Mouse (Mus musculus) left cerebral cortex, postnatal 25 days (tissue): ENCODE results near the gene Taf3. TPM values are rescaled to one million over a fixed set of nuclear protein-coding genes. Genes with fewer than 3 reads are reported as not detected.

Experiments
- DNase-seq, 2 experiments: peaks; one replicate each; pipeline ENCODE4 v3.0.0; 2022; ENCODE audit warnings: low spot score in 2 of 2, mixed read lengths in 1 of 2
- intact Hi-C: fragments of 180-260 bp; cut with DNase I; formaldehyde crosslinking; loops from one replicate; pipeline ENCODE4 v1.15.1; 2025
- total RNA-seq, 2 experiments: library from RNA; stranded (reverse); gene quantifications; 2 replicates each; pipeline ENCODE4 v1.2.3; 2021

Taf3 gene
- total RNA-seq = 10 to 100 TPM; 14.6 to 15.2 TPM

DNA sequence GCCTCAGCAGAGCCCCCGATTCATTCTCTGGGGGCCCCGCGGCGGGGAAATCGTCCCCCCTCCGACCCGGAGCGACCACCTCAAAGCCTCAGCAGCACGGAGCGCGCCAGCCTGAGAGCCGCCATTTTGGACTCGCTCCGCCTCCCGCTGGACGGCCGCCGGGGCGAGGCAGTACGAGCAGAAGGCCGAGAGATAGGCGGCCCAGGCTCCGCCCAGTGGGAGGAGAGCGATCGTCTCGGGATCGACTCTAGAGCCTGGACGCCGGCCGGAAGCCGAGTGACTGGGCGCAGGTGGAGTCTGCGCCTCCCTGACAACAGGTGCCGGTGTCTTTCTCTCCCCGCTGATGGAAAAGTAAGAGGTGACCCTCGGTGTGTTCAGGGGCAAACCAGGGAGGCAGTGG is at the start of gene Taf3:
Gene Taf3 (minus strand): TSS at position 136 of the 400 bp plus-strand sequence.
- DNase-seq = peak; percentile 91 to 96

GRCm38 (mm10) chr2:10094327-10095100 is 46.1 kb upstream of the Taf3 start:
- intact Hi-C loops = loop anchor here (10.0 kb wide), 1 partner anchor 1420 kb away; no protein-coding TSS in a partner anchor
- no peak for DNase-seq

More for the DNA sequence above, at the start of gene Taf3:
- intact Hi-C loops = loop anchor here (1.0 kb wide), 1 partner anchor 32 kb away; the partner anchor contains the start of genes Atp5c1 and Kin

DNA sequence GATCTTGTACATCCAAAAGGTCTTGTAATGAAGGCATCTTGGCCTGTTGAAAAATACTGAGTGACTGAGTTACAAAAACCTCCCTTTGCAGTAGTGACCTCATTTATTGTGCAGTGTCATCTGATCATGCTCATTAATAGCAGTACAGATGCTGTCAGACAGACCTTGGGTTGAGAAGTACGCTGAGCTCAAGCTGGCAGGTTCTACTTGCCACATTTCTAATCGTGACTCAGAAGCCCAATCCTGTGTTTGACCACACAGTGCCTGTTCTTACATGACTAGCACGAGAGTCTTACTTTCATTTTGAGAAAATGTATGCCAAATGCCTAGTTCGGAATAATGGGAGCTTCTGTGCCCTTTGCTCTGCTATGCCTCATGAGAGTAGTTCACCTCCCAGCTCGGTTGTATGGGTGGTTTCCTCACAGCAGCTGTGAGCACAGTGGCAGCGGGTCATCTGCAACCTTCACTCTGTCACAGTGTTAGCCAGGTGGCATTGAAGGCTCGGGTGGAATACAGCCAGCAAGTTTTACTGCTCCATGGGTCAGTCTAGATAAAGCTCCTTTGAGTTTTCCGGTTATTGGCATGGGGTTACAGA is 39.0 kb upstream of the Taf3 start:
- no peak for DNase-seq
- intact Hi-C loops = no loop called here

GRCm38 (mm10) chr2:10082737-10083136 is 34.3 kb upstream of the Taf3 start:
- intact Hi-C loops = no loop called here
- DNase-seq = no peak

DNA sequence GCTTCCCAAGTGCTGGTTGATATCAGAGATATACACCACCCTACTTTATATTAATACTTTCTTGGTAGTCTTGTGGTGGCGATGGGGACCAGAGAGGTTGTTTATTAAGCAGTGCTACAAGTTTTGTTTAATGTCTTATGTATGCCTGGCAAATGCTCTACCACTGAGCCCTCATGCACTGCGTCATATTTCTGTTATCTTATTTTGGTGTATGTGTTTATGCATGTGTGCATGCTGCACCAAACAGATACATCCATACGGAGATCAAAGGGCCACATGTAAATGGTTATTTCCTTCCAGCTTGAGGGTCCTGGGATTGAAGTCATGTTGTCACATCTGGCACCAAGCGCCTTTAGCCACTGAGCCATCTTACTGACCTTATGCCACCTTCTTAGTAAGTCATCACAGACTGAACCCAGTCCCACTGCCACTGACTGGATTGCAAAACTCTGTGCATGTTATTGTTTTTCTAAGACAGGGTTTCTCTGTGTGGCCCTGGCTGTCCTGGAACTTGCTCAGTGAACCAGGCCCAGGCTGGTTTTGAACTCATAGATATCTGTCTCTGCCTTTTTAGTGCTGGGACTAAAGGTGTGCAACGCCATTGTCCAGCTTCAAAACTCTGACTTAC is 33.2 kb upstream of the Taf3 start:
- intact Hi-C loops = no loop called here
- no peak for DNase-seq

DNA sequence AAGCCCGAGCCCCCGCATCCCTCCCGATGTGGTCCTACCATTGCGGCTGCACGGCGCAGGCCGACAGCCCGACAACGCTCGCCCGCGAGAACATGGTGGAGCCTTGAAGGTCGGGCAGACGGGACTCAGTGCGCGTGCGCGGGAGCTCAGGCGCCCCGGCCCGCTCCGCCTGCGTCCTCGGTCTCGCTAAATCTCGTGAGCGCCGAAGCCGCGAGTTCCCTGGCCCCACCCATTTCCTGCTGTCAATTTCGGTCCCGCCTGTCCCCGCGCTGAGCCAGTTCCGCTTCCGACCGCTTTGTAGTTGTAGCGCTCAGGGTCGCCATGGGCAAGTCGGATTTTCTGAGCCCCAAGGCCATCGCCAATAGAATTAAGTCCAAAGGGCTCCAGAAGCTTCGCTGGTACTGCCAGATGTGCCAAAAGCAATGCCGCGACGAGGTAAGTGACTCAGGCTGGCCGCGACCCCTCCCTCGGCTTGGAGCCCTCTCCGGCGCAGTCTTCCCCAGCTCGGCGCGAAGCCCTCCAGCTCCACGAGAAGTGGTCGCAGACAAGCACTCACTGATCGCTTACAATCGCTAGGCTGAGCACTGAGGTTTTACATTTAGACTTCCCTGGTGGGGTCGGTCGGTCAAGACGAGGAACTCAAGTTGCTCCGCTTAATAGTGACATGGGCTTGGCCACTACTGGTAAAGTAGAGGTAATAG is 32.1 kb upstream of the Taf3 start, which contains the start of the genes Atp5c1 and Kin:
Gene Atp5c1 (minus strand): TSS at position 201 of the 701 bp plus-strand sequence.
Gene Kin (plus strand): TSS at position 284 of the 701 bp plus-strand sequence.
- intact Hi-C loops = loop anchor here (1.0 kb wide), 1 partner anchor 32 kb away; the partner anchor contains the start of gene Taf3
- DNase-seq = peak; percentile 96 to 98

GRCm38 (mm10) chr2:10079745-10080309 is 31.4 kb upstream of the Taf3 start:
- intact Hi-C loops = loop anchor here (1.0 kb wide), 1 partner anchor 32 kb away; the partner anchor contains the start of gene Taf3
- DNase-seq = no peak

GRCm38 (mm10) chr2:10076675-10077074 is 28.3 kb upstream of the Taf3 start:
- DNase-seq = peak in 1 of 2 experiments; percentile 54
- intact Hi-C loops = no loop called here

DNA sequence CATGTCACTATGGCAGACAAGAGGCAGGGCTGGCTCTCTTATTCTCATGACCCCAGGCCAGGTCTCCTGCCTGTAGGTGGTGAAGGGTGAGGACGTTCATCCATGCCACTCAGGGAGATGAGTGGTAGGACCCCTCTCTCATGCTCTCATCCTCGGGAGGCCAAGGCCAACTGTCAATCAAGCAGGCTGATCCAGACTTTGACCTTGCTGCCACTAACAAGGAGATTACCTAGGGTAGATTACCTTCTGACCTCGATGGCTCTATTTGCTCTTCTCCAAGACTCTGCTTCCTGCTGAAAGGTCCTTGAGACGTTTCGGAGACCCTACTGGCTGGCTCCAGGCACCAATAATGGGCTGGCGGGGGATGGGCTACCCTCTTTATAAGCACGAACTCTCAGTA is 26.1 kb upstream of the Taf3 start:
- intact Hi-C loops = no loop called here
- no peak for DNase-seq

GRCm38 (mm10) chr2:10071751-10072150 is 23.4 kb upstream of the Taf3 start:
- DNase-seq = no peak
- intact Hi-C loops = no loop called here

- DNase-seq = no peak
- intact Hi-C loops = no loop called here
Observed at GRCm38 (mm10) chr2:10058836-10059235, 10.4 kb upstream of the Taf3 start.

- intact Hi-C loops = no loop called here
- no peak for DNase-seq
Observed at GRCm38 (mm10) chr2:10051996-10052395, 3.6 kb upstream of the Taf3 start.

DNA sequence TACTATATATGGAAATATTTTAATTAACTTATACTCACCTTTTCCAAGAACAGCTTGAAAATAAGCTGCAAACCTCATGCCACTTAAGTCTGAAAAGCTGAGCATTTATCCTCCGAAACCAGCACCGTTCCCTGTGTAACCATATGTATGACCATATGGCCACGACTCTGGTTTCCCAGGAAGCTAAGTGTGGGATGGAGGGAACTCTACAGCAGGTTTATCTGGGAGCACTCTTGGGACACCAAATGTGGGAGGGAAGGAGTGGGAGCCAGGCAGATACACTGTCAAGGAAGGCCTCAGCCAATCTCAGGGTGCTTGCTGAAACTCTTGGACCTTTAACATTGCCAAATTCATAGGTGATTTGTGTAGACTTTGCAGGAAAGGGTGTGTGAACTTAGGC is 2.5 kb upstream of the Taf3 start:
- intact Hi-C loops = no loop called here
- DNase-seq = peak; percentile 57 to 95

- intact Hi-C loops = no loop called here
- no peak for DNase-seq
Observed at GRCm38 (mm10) chr2:10049456-10049855, 1.1 kb upstream of the Taf3 start.

DNA sequence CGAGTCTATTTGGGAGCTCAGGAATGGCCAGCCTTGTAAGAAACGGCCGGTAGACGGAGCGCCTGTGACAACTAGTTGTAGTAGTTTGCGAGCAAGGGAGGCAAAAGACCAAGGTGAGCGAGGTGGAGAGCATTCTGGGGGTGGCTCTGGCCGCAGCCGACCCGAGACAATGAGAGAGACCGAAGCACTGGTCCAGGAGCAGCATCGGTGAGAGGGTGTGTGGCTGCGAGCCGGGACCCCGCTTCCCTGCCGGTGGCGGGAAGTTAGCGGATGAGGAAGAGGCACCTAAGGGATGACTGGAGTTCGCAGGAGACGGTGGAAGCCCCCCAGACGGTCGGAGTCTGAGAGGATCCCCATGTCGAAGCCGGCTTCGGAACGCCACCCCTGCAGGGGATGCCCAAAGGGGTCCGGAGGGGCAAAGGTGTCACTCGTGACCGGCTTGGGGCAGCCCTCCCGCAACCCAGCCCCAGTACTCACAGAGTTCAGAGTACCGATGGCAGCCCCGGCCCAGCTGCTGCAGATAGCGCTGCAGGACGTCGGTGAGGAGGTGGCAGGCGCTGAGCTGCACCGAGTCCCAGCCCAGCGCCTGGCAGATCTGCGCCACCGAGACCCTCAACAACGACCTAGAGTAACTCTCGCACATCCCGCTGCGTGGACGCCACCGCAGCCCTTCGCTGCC is 499 bp downstream of the Taf3 start:
- intact Hi-C loops = loop anchor here (1.0 kb wide), 1 partner anchor 32 kb away; the partner anchor contains the start of genes Atp5c1 and Kin
- DNase-seq = peak; percentile 37 to 39

GRCm38 (mm10) chr2:10034976-10035375 is 13.4 kb downstream of the Taf3 start:
- DNase-seq = no peak
- intact Hi-C loops = no loop called here

DNA sequence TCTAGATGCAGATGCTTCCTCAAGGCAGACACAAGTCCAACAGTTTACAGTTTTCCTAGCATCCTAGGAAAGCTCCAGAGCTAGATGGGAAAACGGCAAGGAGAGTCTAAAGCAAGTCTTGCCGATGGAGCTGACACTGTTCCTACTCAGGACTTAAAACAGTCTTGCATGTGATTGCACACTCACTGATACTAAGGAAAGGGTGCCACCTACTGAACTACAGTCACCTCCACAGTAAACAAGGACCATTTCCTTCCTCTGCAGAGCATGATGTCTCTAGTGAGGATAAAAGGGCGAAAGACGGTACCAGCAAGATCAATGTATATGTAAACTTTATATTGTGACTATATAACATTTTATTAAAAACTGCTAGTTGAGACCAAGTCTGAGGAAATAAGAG is 14.7 kb downstream of the Taf3 start:
- intact Hi-C loops = no loop called here
- DNase-seq = no peak

DNA sequence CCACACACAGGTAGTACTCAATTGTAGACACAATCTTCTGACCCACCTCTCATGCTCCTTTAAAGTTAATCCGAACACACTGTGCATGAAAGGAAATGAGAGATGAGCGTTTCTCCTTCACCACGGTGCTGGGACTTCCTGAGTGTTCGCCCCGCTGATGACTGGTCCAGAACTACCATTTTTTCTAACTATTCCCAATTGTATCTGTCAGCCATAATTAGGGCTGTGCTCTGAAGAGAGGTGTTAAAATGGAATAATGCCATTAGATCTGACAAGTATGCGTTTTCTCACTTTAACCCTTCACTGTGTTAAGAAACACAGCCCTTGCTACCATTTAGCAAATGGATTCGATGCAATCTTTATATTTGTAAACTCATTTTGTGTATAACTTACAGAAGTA is 18.6 kb downstream of the Taf3 start:
- intact Hi-C loops = no loop called here
- no peak for DNase-seq

DNA sequence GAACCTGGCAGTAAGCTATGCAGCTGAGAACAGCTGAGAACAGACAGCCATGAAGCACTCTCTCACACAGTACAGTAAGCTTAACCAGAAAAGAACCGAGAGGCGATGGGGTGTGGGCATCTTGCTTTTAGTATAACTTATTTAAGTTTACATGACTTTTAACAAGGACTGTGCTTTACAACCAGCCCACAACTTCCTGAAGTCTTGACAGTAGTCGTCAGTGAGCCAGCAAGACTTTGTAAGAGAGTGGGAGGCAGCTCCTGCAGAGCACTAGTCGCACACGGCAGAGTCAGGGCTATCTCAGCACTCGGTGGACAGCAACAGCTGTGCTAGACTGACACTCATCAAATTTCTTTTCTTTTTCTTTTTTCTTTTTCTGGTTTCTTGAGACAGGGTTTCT is 24.1 kb downstream of the Taf3 start:
- intact Hi-C loops = no loop called here
- peak in 1 of 2 experiments; percentile 63 for DNase-seq
